Mouse (Mus musculus) thymus, postnatal 25 days (tissue): ENCODE data around the gene Kcnh2.
"Not testable (repeated sequence)": the region's sequence is repeated elsewhere in the genome, so short reads cannot be mapped to it uniquely, and the experiment has no call there.

Source experiments
- DNase-seq: peaks from one replicate; pipeline ENCODE4 v3.0.0; 2022

Gene Kcnh2

GRCm38 (mm10) chr5:24351278-24351677 lies at the start of gene Kcnh2:
Gene Kcnh2 (minus strand): TSS chr5:24351604.
- no peak for DNase-seq

DNA sequence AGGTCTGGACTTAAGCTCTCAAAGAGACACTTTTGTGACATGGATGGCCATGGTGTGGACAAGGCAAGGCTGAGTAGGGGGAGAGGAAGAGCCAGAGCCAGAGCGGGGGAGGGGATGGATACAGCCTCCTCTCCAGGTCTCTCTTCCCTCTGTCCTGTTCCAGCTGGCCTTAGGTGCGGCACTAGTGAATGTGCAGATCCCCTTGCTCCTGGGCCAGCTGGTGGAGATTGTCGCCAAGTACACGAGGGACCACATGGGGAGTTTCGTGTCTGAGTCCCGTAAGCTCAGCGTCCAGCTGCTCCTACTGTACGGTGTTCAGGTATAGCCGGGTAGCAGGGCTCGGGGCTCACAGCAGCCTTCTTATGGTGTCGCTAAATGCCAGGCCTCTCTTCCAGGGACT lies 49.0 kb upstream of the Kcnh2 start:
- no peak for DNase-seq

DNA sequence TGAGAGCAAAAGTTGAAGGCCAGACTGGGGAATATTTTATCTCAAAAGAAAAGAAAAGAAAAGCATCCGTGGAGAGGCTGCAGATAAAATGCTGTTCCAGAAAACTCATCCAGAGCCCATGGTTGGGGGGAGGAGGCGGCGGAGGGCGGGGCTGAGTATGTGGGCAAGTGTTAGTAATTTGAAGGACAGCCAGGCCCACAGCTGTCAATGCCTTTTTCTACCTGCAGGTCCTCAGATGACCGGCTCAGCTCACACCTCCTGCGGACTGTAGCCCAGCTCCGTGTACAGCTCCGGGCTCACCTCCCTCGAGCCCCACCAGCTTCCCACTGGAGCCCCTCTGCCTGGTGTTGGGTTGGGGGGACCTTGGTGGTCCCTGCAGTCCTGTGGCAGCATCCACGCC lies 48.3 kb upstream of the Kcnh2 start:
- DNase-seq: no peak

DNA sequence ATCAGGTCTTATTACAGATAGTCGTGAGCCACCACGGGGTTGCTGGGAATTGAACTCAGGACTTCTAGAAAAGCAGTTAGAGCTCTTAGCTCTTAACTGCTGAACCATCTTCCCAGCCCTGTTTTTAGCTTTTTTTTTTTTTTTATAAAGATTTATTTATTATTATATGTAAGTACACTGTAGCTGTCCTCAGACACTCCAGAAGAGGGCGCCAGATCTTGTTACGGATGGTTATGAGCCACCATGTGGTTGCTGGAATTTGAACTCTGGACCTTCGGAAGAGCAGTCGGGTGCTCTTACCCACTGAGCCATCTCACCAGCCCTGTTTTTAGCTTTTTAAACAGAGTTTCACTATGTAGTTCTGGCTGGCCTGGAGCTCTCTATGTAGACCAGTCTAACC lies 44.9 kb upstream of the Kcnh2 start:
- not testable (repeated sequence) for DNase-seq

DNA sequence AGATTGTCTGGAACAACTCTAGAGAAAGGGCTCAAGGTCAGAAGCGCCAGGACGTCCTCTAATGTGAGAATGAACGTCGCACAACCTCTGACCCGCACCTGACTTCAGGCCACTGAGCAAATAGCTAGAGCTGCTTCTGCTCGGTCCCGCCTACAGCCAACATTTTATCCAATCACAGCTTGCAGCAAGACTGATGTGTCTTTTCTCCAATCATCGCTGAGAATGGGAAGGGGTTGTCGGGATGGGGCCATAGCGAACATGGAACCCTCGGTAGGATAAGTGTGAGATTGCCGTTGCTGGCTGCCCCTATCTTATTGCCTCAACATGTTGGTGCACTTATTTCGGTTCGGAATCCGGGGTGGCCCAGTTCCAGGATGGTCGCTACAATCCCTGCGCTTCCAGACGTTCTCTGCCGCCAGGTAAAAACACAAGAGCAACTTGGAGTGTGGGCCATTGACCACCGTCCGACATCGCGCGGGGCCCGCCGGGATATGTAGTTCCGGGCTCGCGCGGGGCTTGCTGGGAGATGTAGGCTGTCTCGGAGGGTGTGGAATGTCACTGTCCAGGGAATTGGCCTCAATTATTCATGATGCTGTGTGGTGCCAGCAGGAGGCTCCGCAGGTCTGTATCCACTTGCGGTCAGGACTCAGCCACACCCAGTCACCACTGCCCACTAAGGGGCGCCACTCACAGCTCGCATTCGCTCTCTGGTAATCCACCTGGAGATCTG lies 42.9 kb upstream of the Kcnh2 start:
- peak; percentile 93 for DNase-seq

DNA sequence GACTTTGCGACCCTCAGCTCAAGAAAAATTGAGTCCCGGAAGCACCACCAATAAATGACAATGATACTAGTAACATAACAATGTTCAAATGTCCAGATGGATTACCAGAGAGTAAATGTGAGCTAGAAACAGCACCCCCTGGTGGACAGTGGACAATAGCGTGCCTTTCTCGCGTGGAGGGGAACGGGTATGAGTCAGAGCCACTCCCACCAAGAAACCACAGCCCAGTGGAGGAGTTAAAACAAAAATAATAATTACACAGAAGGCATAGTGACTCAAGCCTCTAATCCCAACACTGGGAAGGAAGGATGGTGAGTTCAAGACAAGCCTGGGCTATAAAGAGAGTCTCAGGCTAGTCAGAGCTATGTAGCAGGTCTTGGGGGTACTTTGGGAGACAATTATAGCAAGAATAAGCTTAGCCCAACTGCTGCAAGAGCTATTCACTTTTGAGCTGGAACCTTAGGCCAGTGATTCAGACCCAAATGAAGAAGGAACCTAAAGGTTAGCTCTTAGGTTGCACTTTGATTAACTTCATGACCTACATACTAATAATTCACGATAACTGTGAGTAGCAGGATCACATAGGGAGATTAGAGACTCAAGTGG lies 42.1 kb upstream of the Kcnh2 start, which contains the start of gene Abcb8:
TSS of gene Abcb8 (plus strand) at position 272 of the 606 bp plus-strand sequence.
- DNase-seq: peak; percentile 87

DNA sequence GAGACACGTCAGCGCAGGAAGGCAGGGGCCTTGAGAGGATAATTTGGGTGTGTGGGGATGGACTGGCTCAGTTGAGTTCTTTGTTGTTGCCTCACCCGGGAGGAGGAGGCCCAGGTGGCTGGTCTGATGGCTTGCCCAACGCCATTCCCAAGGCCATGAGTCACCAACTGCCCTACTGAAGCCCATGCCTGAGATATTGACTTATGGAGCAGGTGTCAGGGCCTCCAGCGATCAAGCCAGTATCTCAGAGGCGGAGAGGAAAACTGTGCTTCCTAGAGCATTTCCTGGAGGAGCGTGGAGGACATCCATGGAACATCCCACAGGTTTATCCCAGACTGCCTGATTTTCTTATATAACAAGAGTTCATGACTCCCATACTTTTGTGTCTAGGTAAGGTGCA lies 41.3 kb upstream of the Kcnh2 start:
- DNase-seq: no peak

- no peak for DNase-seq
These were observed 40.5 kb upstream of the Kcnh2 start, which contains the start of gene Atg9b for GRCm38 (mm10) chr5:24391864-24392263. Gene Atg9b (minus strand): TSS chr5:24392143.

DNA sequence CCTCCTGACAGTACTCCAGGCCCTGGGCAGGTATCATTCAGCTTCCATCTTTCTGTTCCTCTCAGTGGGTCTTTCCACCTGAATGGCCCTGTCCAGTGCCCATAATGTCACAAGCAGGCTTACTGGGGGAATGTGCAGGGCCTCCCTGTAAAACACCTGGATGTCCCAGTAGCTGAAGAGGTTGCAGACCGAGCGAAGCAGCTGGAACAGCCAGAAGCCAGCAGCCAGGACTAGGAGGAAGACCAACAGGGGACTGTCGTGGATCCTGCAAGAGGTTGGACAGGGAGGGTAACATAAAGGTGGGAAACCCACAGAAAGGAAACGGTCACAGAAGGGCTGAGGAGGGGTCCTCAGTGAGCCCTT lies 38.2 kb upstream of the Kcnh2 start:
- DNase-seq: no peak

GRCm38 (mm10) chr5:24389011-24389657 lies 37.7 kb upstream of the Kcnh2 start:
- peak; percentile 43 for DNase-seq

DNA sequence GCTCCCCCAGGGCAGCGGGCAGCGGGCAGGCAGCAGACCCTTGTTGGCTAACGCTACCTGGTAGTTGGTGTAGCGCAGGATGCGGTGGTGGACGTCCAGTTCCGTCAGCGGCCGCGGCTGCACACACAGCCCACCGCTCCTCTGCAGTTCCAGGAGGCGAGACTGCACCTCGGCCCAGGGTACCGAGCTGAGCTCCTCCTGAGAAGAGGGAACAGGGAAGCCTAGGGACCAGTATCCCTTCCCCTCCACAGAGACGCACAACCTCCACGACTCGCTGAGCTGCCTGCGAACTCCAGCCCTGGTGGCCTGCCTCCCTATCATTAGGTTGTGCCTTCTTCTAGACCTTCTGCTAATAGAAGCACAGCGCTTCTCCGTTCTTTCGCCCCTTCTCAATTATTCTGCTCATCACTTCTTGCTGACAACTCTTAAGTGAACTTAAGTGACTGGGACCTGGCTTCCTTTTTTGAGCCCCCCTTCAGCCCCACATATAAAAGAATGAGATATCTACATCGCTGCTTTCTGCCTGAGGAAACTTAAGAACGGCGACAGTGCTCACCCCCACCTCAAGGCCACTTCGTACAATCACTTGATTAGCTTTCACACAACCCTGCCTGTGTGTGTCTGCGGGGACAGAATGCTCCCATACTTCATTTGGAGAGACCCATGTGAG lies 37.0 kb upstream of the Kcnh2 start:
- peak; percentile 9 for DNase-seq

- peak; percentile 57 for DNase-seq
These were observed 36.1 kb upstream of the Kcnh2 start for GRCm38 (mm10) chr5:24387264-24388241.

DNA sequence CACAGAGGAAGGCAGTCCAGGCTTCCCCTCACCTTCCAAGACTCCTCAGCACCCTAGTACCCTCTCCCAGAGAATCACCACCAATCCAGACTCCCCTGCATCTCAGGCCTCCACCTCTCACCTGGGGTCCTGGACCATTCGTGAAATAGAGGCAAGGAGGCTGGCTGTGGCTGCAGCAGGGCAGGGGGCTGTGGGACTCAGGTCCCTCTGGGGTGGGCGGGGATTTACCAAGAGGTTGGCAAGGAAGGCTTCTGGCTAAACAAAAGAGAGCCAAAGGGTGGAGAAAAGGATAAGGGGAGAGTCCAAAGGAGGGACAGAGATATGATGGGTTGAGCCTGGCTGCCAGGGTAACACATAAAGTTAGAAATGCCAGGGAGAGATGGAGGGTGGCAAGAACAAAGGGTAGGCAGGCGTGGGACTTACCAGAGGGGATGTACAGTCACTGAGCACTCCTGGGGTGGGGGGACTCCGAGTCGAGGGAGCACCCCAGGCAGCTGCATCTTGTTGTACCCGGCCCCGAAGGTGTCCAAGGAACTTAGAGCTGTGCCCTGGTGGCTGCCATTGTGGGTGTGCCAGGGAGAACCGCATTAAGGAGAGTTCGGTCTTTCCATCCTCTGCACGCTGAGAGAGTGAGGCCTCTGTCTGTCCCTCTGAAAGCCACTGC lies 34.6 kb upstream of the Kcnh2 start:
- no peak for DNase-seq

- DNase-seq: no peak
These were observed 34.0 kb upstream of the Kcnh2 start for GRCm38 (mm10) chr5:24385374-24385773.

DNA sequence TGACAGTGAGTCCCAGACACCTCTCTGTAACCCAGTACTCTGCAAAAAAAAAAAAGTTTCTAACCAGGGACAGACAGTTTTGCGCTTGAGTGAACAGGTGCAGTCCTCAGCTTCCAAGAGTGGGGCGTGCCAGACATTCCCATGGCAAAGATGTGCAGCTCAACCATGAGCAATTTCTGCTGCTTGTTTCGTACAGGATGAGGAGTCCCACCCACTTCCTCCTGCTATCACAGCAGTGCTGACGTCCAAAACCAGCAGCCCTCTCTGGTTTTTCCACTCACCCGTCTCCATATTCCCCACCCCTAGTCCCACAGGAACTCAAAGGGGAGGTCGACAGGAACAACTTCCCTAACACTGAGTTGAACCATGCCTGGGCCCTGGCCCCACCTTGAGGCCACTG lies 33.0 kb upstream of the Kcnh2 start:
- no peak for DNase-seq

DNA sequence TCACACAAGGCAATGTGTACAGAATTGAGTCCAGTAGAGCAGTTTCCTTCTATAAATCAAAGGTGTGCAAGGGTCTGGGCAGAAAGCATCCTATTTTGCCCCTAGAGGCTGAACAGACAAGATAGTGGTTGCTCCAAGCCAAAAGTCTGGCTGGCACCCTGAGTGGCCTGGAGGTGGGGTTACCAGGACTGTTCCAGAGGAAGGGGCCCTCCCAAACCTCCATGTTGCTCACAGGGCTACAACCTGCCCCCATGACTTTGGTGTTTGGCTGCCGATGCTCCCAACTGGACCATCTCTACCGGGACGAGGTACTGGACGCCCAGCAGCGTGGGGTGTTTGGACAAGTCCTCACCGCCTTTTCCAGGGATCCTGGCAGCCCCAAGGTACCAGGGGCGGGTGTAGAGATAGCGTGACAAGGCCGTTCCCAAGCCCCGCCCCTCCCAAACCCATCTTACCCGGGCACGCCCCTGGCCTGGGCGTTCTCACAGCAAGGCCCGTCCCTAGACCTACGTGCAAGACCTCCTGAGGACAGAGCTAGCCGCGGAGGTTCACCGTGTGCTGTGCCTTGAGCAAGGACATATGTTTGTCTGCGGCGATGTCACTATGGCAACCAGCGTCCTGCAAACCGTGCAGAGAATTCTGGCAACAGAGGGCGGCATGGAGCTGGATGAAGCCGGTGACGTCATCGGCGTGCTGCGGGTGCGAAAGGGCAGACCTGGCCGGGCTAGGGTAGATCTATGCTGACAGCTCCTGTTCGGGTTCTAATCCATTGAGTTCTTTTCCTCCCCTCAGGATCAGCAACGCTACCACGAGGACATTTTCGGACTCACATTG lies 31.8 kb upstream of the Kcnh2 start:
- peak; percentile 90 for DNase-seq

GRCm38 (mm10) chr5:24381988-24382387 lies 30.6 kb upstream of the Kcnh2 start:
- DNase-seq: no peak

- no peak for DNase-seq
These were observed 30.1 kb upstream of the Kcnh2 start for GRCm38 (mm10) chr5:24381486-24381885.

DNA sequence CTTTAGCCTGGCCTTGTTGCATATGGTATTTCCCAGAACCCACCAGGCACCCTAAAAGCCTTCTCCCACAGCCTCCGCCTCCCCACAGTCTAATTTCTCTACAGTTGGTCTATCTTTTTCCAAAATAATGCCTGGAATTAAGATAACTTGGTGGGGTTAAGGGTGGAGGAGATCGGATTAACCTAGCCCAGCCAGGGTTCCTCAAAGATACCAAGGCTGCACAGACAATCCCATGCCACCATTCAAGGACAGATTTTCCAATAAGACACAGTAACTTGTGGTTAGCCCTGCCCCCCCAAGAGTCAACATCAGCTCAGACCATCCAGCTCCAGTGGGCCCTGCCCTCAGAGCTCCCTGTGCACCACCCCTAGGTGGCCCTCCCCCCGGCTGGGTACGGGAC lies 29.1 kb upstream of the Kcnh2 start:
- DNase-seq: no peak

GRCm38 (mm10) chr5:24379501-24379900 lies 28.1 kb upstream of the Kcnh2 start:
- DNase-seq: no peak

DNA sequence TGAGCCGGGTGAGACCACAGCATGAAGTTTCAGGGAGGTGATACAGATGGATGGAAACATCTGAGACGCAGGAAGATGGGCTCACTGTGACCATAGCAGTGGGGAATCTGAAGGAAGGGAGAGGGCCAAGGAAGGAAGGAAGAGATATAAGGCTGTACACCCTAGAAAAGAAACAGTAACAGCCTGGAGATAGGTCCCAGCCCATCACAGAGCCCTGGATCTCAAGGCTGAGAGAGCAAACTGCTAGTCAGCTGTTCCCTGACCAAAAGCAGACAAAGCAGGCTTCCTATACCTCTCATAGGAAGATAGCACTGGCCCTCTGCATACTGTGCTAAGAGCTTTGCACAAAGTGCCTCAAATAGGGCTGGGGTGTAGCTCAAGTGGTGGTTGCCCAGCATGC lies 27.3 kb upstream of the Kcnh2 start:
- no peak for DNase-seq
